Mouse (Mus musculus) hematopoietic stem cell, adult 5-6 weeks (primary cell): Measurements from ENCODE around the gene Olfr697. TPM values are rescaled to one million over a fixed set of nuclear protein-coding genes. Genes with fewer than 3 reads are reported as not detected.
"Not testable (repeated sequence)": the region's sequence is repeated elsewhere in the genome, so short reads cannot be mapped to it uniquely, and the experiment has no call there.

ENCODE experiments used
- ATAC-seq, 2 experiments: fragments of 125-278 bp in 1 of 2; replicated peaks in 1 of 2; 2 replicates each; pipeline ENCODE4 v1.8.0; 2016 to 2017; ENCODE audit warnings: inconsistent platforms in 2 of 2, mild to moderate bottlenecking in 2 of 2, moderate number of reproducible peaks in 2 of 2, low read depth in 1 of 2, moderate TSS enrichment in 1 of 2; ENCODE audit not compliant: low FRiP score in 2 of 2, poor library complexity in 2 of 2, severe bottlenecking in 2 of 2, insufficient read depth in 1 of 2, low TSS enrichment in 1 of 2
- total RNA-seq: library from RNA; stranded (forward); fragments of 172-1452, 232-1000 nt; gene quantifications from 2 replicates; pipeline ENCODE4 v1.2.3, GENCODE M21; 2017

Gene Olfr697
- total RNA-seq, result not detected in 2 replicates

GRCm38 (mm10) chr7:106742343-106742742 lies at the start of gene Olfr697:
TSS of gene Olfr697 (minus strand) at chr7:106742443.
- ATAC-seq, result no peak

GRCm38 (mm10) chr7:106788330-106788729 lies 46.1 kb upstream of the Olfr697 start:
- ATAC-seq, result no peak; a peak in 1 of 4 replicates

- ATAC-seq, result not testable (repeated sequence)
Observed at GRCm38 (mm10) chr7:106761008-106761407, 18.8 kb upstream of the Olfr697 start.

- peak in 1 of 2 experiments; percentile 58; a peak in 1 of 4 replicates for ATAC-seq
Observed at GRCm38 (mm10) chr7:106758800-106759199, 16.6 kb upstream of the Olfr697 start.

- no peak for ATAC-seq
Observed at GRCm38 (mm10) chr7:106755297-106755696, 13.1 kb upstream of the Olfr697 start, which contains the start of gene Olfr698. TSS of gene Olfr698 (minus strand) at chr7:106755397.

GRCm38 (mm10) chr7:106745811-106746210 lies 3.6 kb upstream of the Olfr697 start:
- no peak for ATAC-seq

GRCm38 (mm10) chr7:106737028-106737427 lies 5.2 kb downstream of the Olfr697 start:
- ATAC-seq, result no peak

- no peak for ATAC-seq
Observed at GRCm38 (mm10) chr7:106733717-106734116, 8.5 kb downstream of the Olfr697 start.

GRCm38 (mm10) chr7:106725654-106726053 lies 16.6 kb downstream of the Olfr697 start:
- ATAC-seq, result not testable (repeated sequence)

GRCm38 (mm10) chr7:106716296-106716695 lies 25.9 kb downstream of the Olfr697 start, which contains the start of gene Olfr695:
TSS of gene Olfr695 (minus strand) at chr7:106716396.
- no peak for ATAC-seq

GRCm38 (mm10) chr7:106711463-106711862 lies 30.8 kb downstream of the Olfr697 start:
- peak; percentile 48 to 71; a peak in 2 of 4 replicates for ATAC-seq

GRCm38 (mm10) chr7:106707705-106708104 lies 34.5 kb downstream of the Olfr697 start:
- ATAC-seq, result not testable (repeated sequence)

GRCm38 (mm10) chr7:106696891-106697290 lies 45.4 kb downstream of the Olfr697 start:
- no peak for ATAC-seq

- ATAC-seq, result 0 out of 4 replicates have a peak, but pooled peaks of 1 of the 2 experiments have one; percentile 22
Observed at GRCm38 (mm10) chr7:106692976-106693375, 49.3 kb downstream of the Olfr697 start.

GRCm38 (mm10) chr7:106691714-106692113 lies 50.5 kb downstream of the Olfr697 start, which contains the start of gene Olfr694:
TSS of gene Olfr694 (minus strand) at chr7:106691814.
- no peak for ATAC-seq

Other genes with a start within 250 kb of the Olfr697 start
- gene Olfr693, start 61.9 kb downstream of the Olfr697 start, total RNA-seq, result not detected in 2 replicates
- not detected in 2 replicates for gene Olfr694, start 50.6 kb downstream of the Olfr697 start, total RNA-seq
- not detected in 2 replicates for gene Olfr695, start 26.0 kb downstream of the Olfr697 start, total RNA-seq
- not detected in 2 replicates for gene Olfr698, start 13.0 kb upstream of the Olfr697 start, total RNA-seq
- not detected in 2 replicates for gene Olfr699, start 50.8 kb upstream of the Olfr697 start, total RNA-seq
- not detected in 2 replicates for gene Olfr700, start 66.4 kb upstream of the Olfr697 start, total RNA-seq
- not detected in 2 replicates for gene Olfr701, start 71.7 kb upstream of the Olfr697 start, total RNA-seq
- not detected in 2 replicates for gene Olfr702, start 91.5 kb upstream of the Olfr697 start, total RNA-seq
- not detected in 2 replicates for gene Olfr703, start 100.9 kb upstream of the Olfr697 start, total RNA-seq
- not detected in 2 replicates for gene Olfr704, start 120.7 kb upstream of the Olfr697 start, total RNA-seq
- gene Olfr705, start 134.4 kb upstream of the Olfr697 start, total RNA-seq, result not detected in 2 replicates
- gene Olfr706, start 145.7 kb upstream of the Olfr697 start, total RNA-seq, result not detected in 2 replicates
- gene Olfr707, start 158.8 kb upstream of the Olfr697 start, total RNA-seq, result not detected in 2 replicates
- gene Olfr1532-ps1, start 165.6 kb upstream of the Olfr697 start, total RNA-seq, result not detected in 2 replicates
- gene Olfr709-ps1, start 189.8 kb upstream of the Olfr697 start, total RNA-seq, result not detected in 2 replicates
- not detected in 2 replicates for gene Olfr710, start 205.9 kb upstream of the Olfr697 start, total RNA-seq
- not detected in 2 replicates for gene Olfr6, start 221.5 kb upstream of the Olfr697 start, total RNA-seq
- gene Olfr711, start 233.0 kb upstream of the Olfr697 start, total RNA-seq, result not detected in 2 replicates